Mouse (Mus musculus) ES-E14 (cell line): ENCODE measurements at regions not wholly inside any gene's neighbourhood (a gene's known extent, or its start where the extent isn't known, plus 50 kb on each side); places are given as distances from the start of the nearest gene placed in this dataset.

ENCODE experiments used
- DNase-seq: peaks from one replicate; pipeline ENCODE4 v3.0.0-alpha.2; 2013; ENCODE audit warnings: low read depth, low spot score
- H3K27ac ChIP-seq: 2 replicates; pipeline ENCODE4 v1.5.1; 2012; ENCODE audit warnings: low read depth, mild to moderate bottlenecking, low read length, moderate library complexity, mixed read lengths; ENCODE audit not compliant: poor library complexity, insufficient read depth, severe bottlenecking
- H3K36me3 ChIP-seq: 2 replicates; pipeline ENCODE4 v1.6.1; 2012; ENCODE audit warnings: mild to moderate bottlenecking, low read length, moderate library complexity, mixed read lengths; ENCODE audit not compliant: control insufficient read depth, poor library complexity, insufficient read depth, severe bottlenecking
- H3K4me1 ChIP-seq, 2 experiments: fragments of 150-350 bp in 1 of 2; sonication (generic) in 1 of 2; 2 replicates each; pipeline ENCODE4 v1.6.1; 2012; ENCODE audit warnings: low read length in 2 of 2, mild to moderate bottlenecking in 1 of 2, mixed read lengths in 1 of 2; ENCODE audit not compliant: control insufficient read depth in 2 of 2, insufficient read depth in 2 of 2, poor library complexity in 1 of 2
- H3K4me3 ChIP-seq, 2 experiments: fragments of 150-350 bp in 1 of 2; sonication (generic) in 1 of 2; 2 replicates each; pipeline ENCODE4 v1.5.1; 2012; ENCODE audit warnings: low read length in 2 of 2, low read depth in 1 of 2, mild to moderate bottlenecking in 1 of 2, mixed read lengths in 1 of 2; ENCODE audit not compliant: insufficient read depth in 1 of 2, poor library complexity in 1 of 2, severe bottlenecking in 1 of 2
- H3K9ac ChIP-seq: 2 replicates; pipeline ENCODE4 v1.6.1; 2012; ENCODE audit warnings: low read depth, mild to moderate bottlenecking, low read length, mixed read lengths; ENCODE audit not compliant: poor library complexity, insufficient read depth, severe bottlenecking
- H3K9me3 ChIP-seq: fragments of 150-350 bp; sonication (generic); 2 replicates; pipeline ENCODE4 v1.6.1; 2012; ENCODE audit warnings: low read depth, mild to moderate bottlenecking, low read length; ENCODE audit not compliant: control insufficient read depth, insufficient read depth
- CHD2 ChIP-seq: IDR thresholded peaks from 2 replicates; pipeline ENCODE4 v1.6.1; 2014; ENCODE audit warnings: mild to moderate bottlenecking, low read depth, low read length, inconsistent platforms
- HCFC1 ChIP-seq: IDR thresholded peaks from 2 replicates; pipeline ENCODE4 v1.6.1; 2012; ENCODE audit warnings: low read length, inconsistent platforms, borderline replicate concordance; ENCODE audit not compliant: insufficient read depth
- MAFK ChIP-seq: IDR thresholded peaks from 2 replicates; pipeline ENCODE4 v1.6.1; 2014; ENCODE audit warnings: mild to moderate bottlenecking, low read depth, low read length, inconsistent platforms; ENCODE audit not compliant: insufficient read depth
- ZC3H11A ChIP-seq: IDR thresholded peaks from 2 replicates; pipeline ENCODE4 v1.6.1; 2012; ENCODE audit warnings: low read depth, mild to moderate bottlenecking, inconsistent platforms, low read length, borderline replicate concordance
- ZNF384 ChIP-seq: IDR thresholded peaks from 2 replicates; pipeline ENCODE4 v1.6.1; 2012; ENCODE audit warnings: low read depth, low read length, inconsistent platforms
- in situ Hi-C, 2 experiments: fragments of 600-800 bp; cut with MboI; formaldehyde crosslinking; loops; one replicate each; pipeline ENCODE4 v1.15.1; 2025; ENCODE audit warnings: low sequenced_read_pairs in 2 of 2, inconsistent platforms in 1 of 2; ENCODE audit not compliant: unreplicated experiment in 2 of 2

DNA sequence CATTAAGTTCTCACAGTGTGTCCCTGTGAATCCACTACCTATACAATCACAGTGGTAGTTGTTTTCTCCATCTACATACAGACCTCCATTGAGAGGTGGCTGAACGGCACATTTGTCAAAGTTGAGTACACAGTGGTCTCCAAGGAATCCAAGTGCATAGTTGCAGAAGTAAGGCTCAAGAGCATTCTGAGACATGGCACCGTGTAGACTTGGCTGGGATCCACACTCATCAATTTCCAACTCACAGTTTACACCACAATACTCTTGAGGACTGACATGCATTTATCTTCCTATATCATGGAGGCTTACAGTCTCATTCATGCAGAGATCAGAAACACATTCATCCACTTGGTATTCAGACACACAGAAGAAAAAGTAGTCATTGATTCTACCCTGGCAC is 2122.2 kb downstream of the 9330182O14Rik start:
- Histone ChIP-seq H3K4me3 (no peak overlapping the region), H3K9me3 (no peaks in the 10 kb centered on the region), H3K9ac (no peak overlapping the region), H3K36me3 (no peaks in the 10 kb centered on the region), H3K4me1 (no peaks in the 10 kb centered on the region), H3K27ac (no peak overlapping the region)
- in situ Hi-C loops: no loop called here
- DNase-seq: no peak
- no peak for TF ChIP-seq ZC3H11A
- TF ChIP-seq HCFC1: no peak
- no peak for TF ChIP-seq MAFK
- no peak for TF ChIP-seq CHD2
- TF ChIP-seq ZNF384: no peak

DNA sequence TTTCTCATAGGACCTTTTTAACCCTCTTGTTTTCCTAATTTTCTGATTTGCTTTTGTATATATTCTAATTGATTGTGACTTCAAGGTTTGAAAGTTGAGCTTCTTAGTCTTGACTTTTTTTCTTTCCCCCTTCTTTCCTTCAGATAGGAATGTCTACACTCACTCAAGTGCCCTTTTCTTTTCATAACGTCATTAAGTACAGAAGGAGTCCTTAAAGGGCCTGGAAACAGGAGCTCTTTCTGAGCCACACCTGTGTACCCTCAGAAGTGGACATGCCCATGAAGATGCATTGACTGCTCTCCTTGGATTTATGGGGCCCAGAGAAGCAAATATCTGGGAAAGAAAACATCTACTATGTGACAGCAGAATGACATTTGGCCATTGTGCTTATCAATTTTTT is 2141.0 kb downstream of the 9330182O14Rik start:
- Histone ChIP-seq H3K9me3 (no peaks in the 10 kb centered on the region), H3K27ac (no peak overlapping the region), H3K36me3 (no peaks in the 10 kb centered on the region), H3K9ac (no peak overlapping the region), H3K4me1 (no peaks in the 10 kb centered on the region), H3K4me3 (no peak overlapping the region)
- in situ Hi-C loops: no loop called here
- TF ChIP-seq ZNF384 (no peak), MAFK (no peak)
- DNase-seq: no peak

DNA sequence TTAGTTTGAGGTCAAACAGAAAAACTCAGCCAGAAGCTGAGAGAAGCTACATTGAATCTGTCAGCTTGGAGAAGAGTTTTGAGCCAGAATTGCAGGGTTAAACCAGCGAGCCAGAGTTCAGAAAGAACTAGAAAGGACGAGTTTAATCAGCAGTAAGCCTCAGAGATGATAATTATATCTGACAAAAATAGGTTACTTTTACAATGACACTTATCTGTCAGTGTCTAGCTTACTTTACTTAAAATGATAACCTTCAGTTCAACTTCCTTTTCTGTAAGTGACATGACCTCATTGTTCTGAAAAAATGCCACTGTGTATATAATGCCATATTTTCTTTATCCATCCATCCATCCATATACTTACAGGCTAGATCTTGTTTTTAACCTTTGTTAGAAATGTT is 2143.1 kb downstream of the 9330182O14Rik start:
- in situ Hi-C loops: no loop called here
- no peaks in the 10 kb centered on the region; the same call in 1 of the 2 replicates for H3K9me3 ChIP-seq
- no peak for TF ChIP-seq ZNF384
- TF ChIP-seq MAFK: no peak
- no peak for TF ChIP-seq CHD2
- no peak for TF ChIP-seq HCFC1

DNA sequence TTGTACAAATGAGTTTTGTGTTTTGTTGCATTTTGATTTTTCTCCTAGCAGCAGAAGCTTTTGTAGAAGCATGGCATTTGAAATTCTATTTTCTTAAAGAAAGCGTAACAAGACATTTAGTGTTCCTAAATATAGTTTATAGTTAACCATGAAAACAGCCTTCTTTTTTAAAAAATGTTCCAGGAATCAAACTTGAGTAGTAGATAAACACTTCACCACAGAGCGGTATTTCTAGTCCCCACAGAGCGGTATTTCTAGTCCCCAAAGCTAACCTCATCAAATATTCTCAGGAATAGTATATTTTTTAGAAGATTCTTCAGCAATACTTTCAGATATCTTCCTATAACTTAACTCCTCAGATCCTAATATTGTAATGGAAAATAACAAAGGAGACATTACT is 2146.6 kb downstream of the 9330182O14Rik start:
- Histone ChIP-seq H3K36me3 (no peaks in the 10 kb centered on the region), H3K4me1 (no peaks in the 10 kb centered on the region), H3K9me3 (no peaks in the 10 kb centered on the region; the same call in 1 of the 2 replicates), H3K9ac (no peak overlapping the region), H3K27ac (no peak overlapping the region), H3K4me3 (no peak overlapping the region)
- in situ Hi-C loops: no loop called here
- DNase-seq: no peak
- TF ChIP-seq MAFK: no peak

More for the DNA sequence above, 2143.1 kb downstream of the 9330182O14Rik start:
- no peak overlapping the region for H3K9ac ChIP-seq
- H3K36me3 ChIP-seq: no peaks in the 10 kb centered on the region
- H3K4me3 ChIP-seq: no peak overlapping the region
- DNase-seq: no peak
- no peak overlapping the region for H3K27ac ChIP-seq
- no peaks in the 10 kb centered on the region for H3K4me1 ChIP-seq

DNA sequence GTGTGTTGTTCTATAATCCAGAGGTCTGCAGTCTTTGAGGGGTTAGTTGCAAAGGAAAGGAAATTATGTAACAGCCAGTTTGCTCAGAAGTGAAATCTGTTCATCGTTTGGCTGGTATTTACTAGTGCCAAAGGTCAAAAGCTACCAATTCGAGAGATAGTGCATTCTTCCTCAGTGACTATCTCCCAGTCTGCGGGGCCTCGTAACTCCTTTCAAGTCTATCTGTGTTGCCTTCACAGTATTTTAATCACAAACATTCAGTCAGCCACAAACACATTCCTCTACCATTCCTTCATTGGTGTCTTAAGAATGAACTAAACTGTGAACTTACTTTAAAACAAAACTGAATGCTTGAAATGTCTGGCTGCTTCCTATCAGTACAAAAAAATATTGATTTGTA is 2162.2 kb downstream of the 9330182O14Rik start:
- no peak overlapping the region for H3K27ac ChIP-seq
- no peak for DNase-seq
- in situ Hi-C loops: no loop called here

More for the DNA sequence above, 2162.2 kb downstream of the 9330182O14Rik start:
- Histone ChIP-seq H3K36me3 (no peaks in the 10 kb centered on the region), H3K9ac (no peak overlapping the region), H3K4me3 (no peak overlapping the region), H3K4me1 (no peaks in the 10 kb centered on the region), H3K9me3 (no peaks in the 10 kb centered on the region)
- TF ChIP-seq MAFK (no peak), CHD2 (no peak), ZC3H11A (no peak)
